Mouse (Mus musculus): ENCODE results near the gene Ank3. TPM values are rescaled to one million over a fixed set of nuclear protein-coding genes. Genes with fewer than 3 reads are reported as not detected.
A peak's percentile ranks its signal among the peaks of the same experiment; 100 is the strongest.

Gene Ank3
- polyA plus RNA-seq, 1 experiment, result 13.9 TPM

DNA sequence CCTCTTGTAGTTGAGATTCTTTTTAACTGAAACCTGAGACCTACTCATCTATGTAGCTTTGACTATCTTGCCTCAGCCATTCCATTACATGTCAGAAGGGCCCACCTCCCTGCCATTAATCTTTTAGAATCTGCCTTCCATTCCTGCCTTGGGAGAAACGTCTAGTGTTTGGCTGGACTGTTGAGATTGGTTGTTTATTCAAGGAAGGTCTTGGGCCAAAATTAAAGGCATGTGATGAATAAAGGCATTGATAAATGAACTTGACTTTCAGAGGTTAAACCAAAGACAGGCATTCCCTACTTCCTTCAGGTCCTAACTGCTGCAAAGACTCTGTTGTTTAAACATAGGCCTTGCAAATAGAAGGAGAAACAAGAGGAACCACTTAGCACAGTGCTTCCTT lies 271.9 kb downstream of the Ank3 start:
- DNase-seq (ENCODE audit: low read depth), result no peak

DNA sequence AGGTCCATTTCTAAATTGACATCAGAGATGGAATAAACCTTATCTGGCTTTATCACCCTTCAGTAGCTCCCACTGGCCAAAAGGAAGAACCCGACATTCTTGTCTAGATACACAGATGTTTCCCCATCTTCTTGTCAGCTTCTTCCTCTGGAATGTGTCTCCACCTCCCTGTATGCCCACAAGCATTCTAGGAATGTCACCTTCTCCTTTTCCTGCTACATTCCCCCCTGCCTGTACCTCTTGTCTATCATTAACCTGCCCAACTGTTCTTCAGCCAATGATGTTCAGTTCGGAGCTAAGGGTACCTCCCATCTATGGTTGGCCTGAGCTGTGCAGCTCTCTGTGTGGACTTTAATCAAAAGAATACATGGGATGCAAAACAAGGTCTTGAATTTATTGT lies 272.4 kb downstream of the Ank3 start:
- no peak for DNase-seq (ENCODE audit: low read depth)

GRCm38 (mm10) chr10:69671505-69671904 lies 272.9 kb downstream of the Ank3 start:
- no peak for DNase-seq (ENCODE audit: low read depth)

GRCm38 (mm10) chr10:69672545-69672944 lies 274.0 kb downstream of the Ank3 start:
- no peak for DNase-seq (ENCODE audit: low read depth)

- DNase-seq (ENCODE audit: low read depth), result no peak
These were observed 279.7 kb downstream of the Ank3 start for GRCm38 (mm10) chr10:69678230-69678629.

DNA sequence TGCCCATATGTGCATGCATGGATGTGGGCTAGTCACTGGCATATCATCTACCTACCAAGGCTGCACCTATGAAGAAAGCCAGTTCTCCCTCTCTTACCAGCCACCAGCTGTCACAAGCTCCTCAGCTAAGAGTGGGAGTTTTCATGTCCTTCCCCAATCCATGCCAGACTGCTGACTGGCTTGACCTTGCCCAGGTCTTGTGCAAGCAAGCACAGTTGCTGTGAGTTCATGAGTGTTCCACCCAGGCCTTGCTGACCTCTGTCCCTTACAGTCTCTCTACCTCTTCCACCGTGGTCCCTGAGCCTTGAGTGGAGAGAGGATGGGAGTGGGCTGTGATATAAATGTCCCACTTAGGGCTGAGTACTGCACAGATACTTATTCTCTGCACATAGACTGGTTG lies 287.8 kb downstream of the Ank3 start:
- DNase-seq (ENCODE audit: low read depth), result peak; percentile 47

- DNase-seq (ENCODE audit: low read depth), result no peak
These were observed 290.5 kb downstream of the Ank3 start for GRCm38 (mm10) chr10:69689096-69689495.

DNA sequence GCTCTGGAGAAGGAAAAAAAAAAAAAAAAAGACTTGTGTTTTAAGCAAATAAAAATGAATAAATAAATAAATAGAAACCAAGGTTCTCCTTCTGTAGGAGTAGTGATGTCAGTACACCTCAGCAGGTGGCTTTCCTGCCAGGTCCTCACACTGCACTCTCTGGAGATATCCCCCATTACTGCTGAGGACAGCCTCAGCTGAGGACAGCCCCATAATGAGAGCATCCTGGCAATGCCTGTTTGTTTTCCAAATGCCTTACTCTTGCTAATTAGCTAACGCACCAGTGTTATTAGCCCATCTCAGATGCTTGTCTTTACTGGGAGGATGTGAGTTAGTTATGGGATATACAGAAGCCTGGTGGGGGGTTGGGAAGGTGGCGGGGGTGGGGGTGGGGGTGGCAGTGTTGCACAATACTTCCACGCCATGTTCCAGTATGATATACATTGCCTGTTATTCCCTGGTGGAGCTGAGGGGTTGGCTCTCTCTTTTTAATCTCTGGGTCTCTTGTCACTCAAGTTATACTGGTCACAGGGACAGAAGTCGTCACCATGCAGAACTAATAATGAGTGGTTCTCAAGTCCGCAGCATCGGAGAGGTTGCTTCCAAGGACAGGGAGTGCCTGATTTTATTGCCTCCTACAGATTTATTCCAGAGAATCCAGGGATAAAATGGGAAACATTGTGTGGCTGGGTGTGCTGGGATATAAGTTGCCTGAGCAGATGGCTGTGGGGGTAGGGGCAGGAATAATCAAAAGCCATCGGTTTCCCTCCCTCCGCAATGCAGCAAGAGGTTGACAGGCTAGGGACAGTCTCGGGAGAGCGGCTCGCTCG lies 291.8 kb downstream of the Ank3 start:
- no peak for DNase-seq (ENCODE audit: low read depth)

GRCm38 (mm10) chr10:69690961-69691451 lies 292.4 kb downstream of the Ank3 start:
- DNase-seq (ENCODE audit: low read depth), result no peak

DNA sequence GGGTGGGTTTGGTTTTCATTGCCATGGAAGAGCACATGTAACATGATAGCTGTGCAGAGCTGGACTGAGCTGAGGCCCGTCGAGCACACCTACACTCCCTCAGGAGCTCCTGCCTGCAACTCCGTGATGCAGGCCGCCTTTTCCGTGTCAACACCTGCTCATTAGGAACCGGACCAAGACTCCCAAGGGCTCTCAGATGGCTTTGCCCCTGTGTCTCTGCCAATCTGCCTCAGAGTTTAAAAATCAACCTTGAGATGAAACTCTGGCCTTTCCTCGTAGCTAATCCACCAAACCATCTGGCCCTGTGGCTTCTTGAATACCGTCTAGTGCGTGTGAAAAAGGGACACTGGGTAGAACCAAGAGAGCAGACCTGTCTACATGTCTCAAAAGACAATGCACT lies 297.4 kb downstream of the Ank3 start:
- no peak for DNase-seq (ENCODE audit: low read depth)

DNA sequence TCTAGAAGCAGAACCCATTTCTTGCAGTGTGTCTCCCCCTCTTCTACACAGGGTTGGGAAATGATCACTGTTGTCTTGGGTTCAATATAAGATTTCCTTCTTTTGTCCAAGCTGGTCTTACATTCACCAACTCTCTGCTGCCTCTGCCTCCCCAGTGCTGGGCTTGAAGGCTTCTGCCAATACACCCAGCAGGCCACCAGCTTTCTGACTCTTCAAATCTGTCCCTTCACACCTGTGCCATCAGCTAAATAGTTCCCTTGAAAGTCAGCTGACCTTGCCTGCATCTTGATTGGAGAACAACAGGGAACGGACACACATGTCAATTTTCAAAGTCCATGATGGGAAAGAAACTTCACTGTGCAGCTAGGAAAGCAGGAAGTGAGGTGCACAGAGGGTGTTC lies 300.1 kb downstream of the Ank3 start:
- DNase-seq (ENCODE audit: low read depth), result no peak

- DNase-seq (ENCODE audit: low read depth), result no peak
These were observed 302.7 kb downstream of the Ank3 start for GRCm38 (mm10) chr10:69701226-69701625.

DNA sequence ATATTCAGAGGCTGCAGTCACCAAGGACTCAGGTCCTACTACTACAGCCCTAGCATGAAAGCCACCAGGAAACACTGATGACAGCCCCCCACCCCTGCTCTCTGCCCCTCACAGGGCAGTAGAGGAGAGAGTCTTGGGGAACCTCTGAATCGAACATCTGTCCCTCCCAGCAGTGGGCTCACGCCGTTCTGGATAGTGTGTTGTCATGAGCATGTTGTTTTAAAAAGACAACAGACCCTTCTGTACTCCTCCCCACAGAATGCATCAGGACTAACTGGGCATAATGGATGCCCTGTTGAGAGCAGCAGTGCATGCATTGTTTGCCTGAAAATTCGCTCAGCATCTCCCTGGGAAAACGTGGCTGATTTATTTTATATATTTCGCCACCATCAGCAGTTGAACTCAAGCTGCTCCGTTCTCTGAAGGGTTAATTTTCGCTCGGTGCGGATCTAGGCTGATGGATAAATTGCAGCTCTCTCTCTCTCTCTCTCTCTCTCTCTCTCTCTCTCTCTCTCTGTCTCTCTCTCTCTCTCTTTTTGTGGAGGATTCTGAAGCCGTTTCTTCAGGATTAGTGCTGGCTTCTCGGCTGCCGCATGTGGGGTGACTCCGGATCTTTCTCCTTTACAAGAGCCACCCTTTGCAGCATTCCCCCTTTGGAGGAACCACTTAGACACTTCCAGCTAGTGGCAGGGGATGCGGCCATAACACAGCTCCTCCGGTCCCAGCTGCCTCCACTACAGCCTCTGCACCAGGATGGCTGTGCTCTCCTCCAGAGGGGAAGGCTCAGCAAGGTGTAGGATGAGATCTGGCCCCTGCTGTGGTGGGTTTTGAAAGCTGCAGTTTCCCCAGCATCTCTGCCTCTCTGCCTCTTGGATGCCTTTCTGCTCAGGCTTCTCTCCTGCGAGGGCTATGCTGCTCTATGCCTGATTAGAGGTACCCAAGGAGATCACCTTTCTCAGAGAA lies 307.5 kb downstream of the Ank3 start:
- no peak for DNase-seq (ENCODE audit: low read depth)

DNA sequence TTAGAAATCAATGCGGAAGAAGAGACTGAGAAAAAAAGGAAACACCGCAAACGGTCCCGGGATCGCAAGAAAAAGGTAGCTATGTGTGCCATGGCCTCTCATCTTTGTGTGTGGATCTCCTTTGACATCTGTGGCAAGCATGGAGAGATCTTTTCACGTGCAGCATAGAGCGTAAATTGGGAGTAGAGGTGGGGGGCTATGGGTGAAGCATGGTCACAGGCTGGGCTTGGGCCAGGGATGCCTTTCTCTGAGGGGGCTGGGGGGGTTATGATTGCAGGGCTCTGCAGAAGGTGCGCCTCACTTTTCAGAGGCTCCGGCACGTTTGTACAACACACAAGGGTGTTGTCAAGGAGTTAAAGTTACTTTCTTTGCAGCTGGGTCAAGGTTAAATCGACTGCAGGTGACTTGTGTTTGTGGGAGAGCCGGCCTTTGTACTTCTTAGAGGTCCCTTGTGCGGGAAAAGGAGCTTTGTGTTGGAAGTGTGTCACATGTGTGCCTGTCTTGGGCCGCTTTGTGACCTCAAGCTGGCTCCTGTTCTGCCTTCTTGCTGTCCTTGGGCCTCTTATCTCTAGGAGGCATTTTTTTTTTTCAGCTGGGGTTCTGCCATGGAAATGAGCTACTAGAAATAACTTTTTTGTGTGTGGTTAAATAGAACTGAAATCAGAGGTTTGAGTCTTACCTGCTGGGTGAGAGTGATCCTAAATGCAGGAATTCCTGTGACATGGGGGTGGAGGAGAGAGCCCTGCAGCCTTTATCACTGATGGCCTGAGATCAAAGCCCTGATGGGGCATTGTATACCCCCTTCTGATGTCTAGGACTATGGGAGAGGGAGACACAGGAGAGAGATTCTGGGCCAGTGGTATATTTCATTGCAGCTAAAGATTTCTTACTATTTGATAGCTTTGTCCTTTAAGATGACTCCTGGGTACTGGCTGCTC lies 308.5 kb downstream of the Ank3 start:
- no peak for DNase-seq (ENCODE audit: low read depth)

- no peak for DNase-seq (ENCODE audit: low read depth)
These were observed 309.4 kb downstream of the Ank3 start for GRCm38 (mm10) chr10:69707844-69708550.

GRCm38 (mm10) chr10:69709631-69710030 lies 311.1 kb downstream of the Ank3 start:
- DNase-seq (ENCODE audit: low read depth), result no peak

DNA sequence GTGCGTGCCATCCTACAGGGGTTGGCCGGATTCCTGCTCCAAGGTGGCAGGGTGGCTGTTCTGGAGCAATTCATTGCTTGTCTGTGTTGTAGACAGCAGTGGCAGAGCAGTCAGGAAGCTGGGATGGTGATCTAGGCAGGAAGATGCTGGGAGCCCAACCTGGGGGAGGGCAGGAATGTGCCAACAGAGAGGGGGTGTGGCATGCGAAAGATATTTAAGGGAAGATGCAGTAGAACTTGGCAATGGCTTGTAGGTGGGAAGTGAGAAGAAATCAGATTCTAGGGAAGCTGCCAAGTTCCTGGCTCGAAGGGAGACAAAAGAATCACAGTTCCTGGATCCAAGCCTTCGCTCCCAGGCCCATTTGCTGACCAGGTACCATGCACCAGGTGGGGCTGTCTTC lies 312.2 kb downstream of the Ank3 start:
- no peak for DNase-seq (ENCODE audit: low read depth)

- no peak for DNase-seq (ENCODE audit: low read depth)
These were observed 318.3 kb downstream of the Ank3 start for GRCm38 (mm10) chr10:69716907-69717306.

- DNase-seq (ENCODE audit: low read depth), result no peak
These were observed 320.8 kb downstream of the Ank3 start for GRCm38 (mm10) chr10:69719421-69719820.

- peak; percentile 59 for DNase-seq (ENCODE audit: low read depth)
These were observed 321.4 kb downstream of the Ank3 start for GRCm38 (mm10) chr10:69719901-69720415.

- no peak for DNase-seq (ENCODE audit: low read depth)
These were observed 321.9 kb downstream of the Ank3 start for GRCm38 (mm10) chr10:69720452-69720851.
